Mouse (Mus musculus): Measurements from ENCODE around the gene Fbxo40. TPM values are rescaled to one million over a fixed set of nuclear protein-coding genes. Genes with fewer than 3 reads are reported as not detected.

The Fbxo40 gene
- polyA plus RNA-seq, 1 experiment from 2014 or later: not detected

DNA sequence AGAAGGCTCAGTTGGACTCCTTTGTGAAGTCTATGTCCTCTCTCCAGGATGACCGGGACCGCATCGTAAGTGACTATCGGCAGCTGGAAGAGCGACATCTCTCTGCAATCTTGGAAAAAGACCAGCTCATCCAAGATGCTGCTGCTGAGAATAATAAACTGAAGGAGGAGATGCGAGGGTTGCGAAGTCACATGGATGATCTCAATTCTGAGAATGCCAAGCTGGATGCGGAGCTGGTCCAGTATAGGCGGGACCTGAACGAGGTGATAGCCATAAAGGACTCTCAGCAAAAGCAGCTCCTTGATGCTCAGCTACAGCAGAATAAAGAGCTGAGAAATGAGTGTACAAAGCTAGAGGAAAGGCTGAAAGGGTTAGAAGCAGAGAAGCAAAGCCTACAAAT, 71.8 kb downstream of the Fbxo40 start:
- H3K4me1 ChIP-seq (replicated peaks): no peaks in the 10 kb centered on the region
- no peak overlapping the region for H3K4me3 ChIP-seq (replicated peaks)
- H3K9me3 ChIP-seq (replicated peaks): no peaks in the 10 kb centered on the region
- H3K4me2 ChIP-seq: no peak overlapping the region
- no peak overlapping the region for H3K9ac ChIP-seq
- H3K27me3 ChIP-seq: no peaks in the 10 kb centered on the region
- H3K36me3 ChIP-seq: peaks cover 58% of the 10 kb centered on the region
- no peak overlapping the region for H3K27ac ChIP-seq
- no peak for ATAC-seq (ENCODE audit: low read depth)
- WGBS (ENCODE audit: insufficient replicate concordance): 90% methylated on average over 10 of the region's 10 CpGs
- DNase-seq: no peak

GRCm38 (mm10) chr16:36914195-36914594, 76.1 kb downstream of the Fbxo40 start:
- Histone ChIP-seq H3K4me2 (no peak overlapping the region), H3K4me1 (replicated peaks) (no peaks in the 10 kb centered on the region), H3K27me3 (no peaks in the 10 kb centered on the region), H3K27ac (no peak overlapping the region), H3K9ac (no peak overlapping the region), H3K36me3 (peaks cover 69% of the 10 kb centered on the region), H3K4me3 (replicated peaks) (no peak overlapping the region), H3K9me3 (replicated peaks) (no peaks in the 10 kb centered on the region)
- no peak for DNase-seq
- no peak for ATAC-seq (ENCODE audit: low read depth)
- WGBS (ENCODE audit: insufficient replicate concordance): 82% methylated on average over 5 of the region's 5 CpGs

Other genes starting within 250 kb of the Fbxo40 start
- 1.9 TPM in 2 replicates for gene Slc15a2, start 205.5 kb downstream of the Fbxo40 start, polyA plus RNA-seq (2015; fragmentation: Nextera tagmentation; extraction: Ambion mirVana)
- 10.2 and 10.9 TPM in 2 replicates for gene Iqcb1, start 162.1 kb downstream of the Fbxo40 start, polyA plus RNA-seq (2015; fragmentation: Nextera tagmentation; extraction: Ambion mirVana)
- 0.41 and 0.59 TPM in 2 replicates for gene Eaf2, start 115.5 kb downstream of the Fbxo40 start, polyA plus RNA-seq (2015; fragmentation: Nextera tagmentation; extraction: Ambion mirVana)
- 30.7 and 31.0 TPM in 2 replicates for gene Golgb1, start 115.3 kb downstream of the Fbxo40 start, polyA plus RNA-seq (2015; fragmentation: Nextera tagmentation; extraction: Ambion mirVana)
- 12.3 and 12.6 TPM in 2 replicates for gene Hcls1, start 55.5 kb downstream of the Fbxo40 start, polyA plus RNA-seq (2015; fragmentation: Nextera tagmentation; extraction: Ambion mirVana)
- gene Polq, start 21.3 kb upstream of the Fbxo40 start, polyA plus RNA-seq (2015; fragmentation: Nextera tagmentation; extraction: Ambion mirVana): 9.4 and 12.2 TPM in 2 replicates

Data from liver, embryonic 13.5 days (tissue).